Mouse (Mus musculus): ENCODE measurements at regions not wholly inside any gene's neighbourhood (a gene's known extent, or its start where the extent isn't known, plus 50 kb on each side); places are given as distances from the start of the nearest gene placed in this dataset.

GRCm38 (mm10) chr4:124417176-124417575 is 193.4 kb downstream of the 3100002H09Rik start:
- Histone ChIP-seq H3K4me2 (ENCODE audit: insufficient read depth, low read depth, poor library complexity, severe bottlenecking) (no peak overlapping the region), H3K27ac (ENCODE audit: insufficient read depth, low read depth) (no peak overlapping the region), H3K36me3 (replicated peaks in 1 of 2; ENCODE audit: control insufficient read depth in 1 of 2, insufficient read depth in 1 of 2, low read length in 1 of 2) (no peaks in the 10 kb centered on the region), H3K9me3 (replicated peaks; ENCODE audit: low read length) (no peaks in the 10 kb centered on the region), H3K27me3 (replicated peaks) (peaks cover 66% of the 10 kb centered on the region), H3K4me1 (ENCODE audit: control insufficient read depth in 1 of 2, insufficient read depth in 2 of 2) (no peaks in the 10 kb centered on the region), H3K4me3 (replicated peaks in 1 of 3; ENCODE audit: low read depth in 2 of 3, low read length in 2 of 3, poor library complexity in 1 of 3) (no peak overlapping the region), H3K9ac (ENCODE audit: insufficient read depth, low read depth) (no peak overlapping the region), H3K79me2 (replicated peaks; ENCODE audit: control insufficient read depth, extremely low read depth, insufficient read depth, poor library complexity, severe bottlenecking) (no peaks in the 10 kb centered on the region)
- no peak for TF ChIP-seq MAX (IDR thresholded peaks at IDR 0.05; ENCODE audit: low read length)
- TF ChIP-seq NRF1 (IDR thresholded peaks at IDR 0.05; ENCODE audit: low read depth, low read length): no peak
- TF ChIP-seq KAT2A (IDR thresholded peaks at IDR 0.05; ENCODE audit: insufficient replicate concordance, low read length): no peak
- TF ChIP-seq HCFC1 (IDR thresholded peaks at IDR 0.05; ENCODE audit: low read depth, low read length): no peak
- TF ChIP-seq NELFE (IDR thresholded peaks at IDR 0.05; ENCODE audit: low read depth, low read length): no peak
- TF ChIP-seq USF2 (conservative IDR thresholded peaks at IDR 0.05; ENCODE audit: low read depth, low read length): no peak
- no peak for TF ChIP-seq MXI1 (IDR thresholded peaks at IDR 0.05; ENCODE audit: low read depth, low read length)
- no peak for TF ChIP-seq CHD2 (IDR thresholded peaks at IDR 0.05; ENCODE audit: low read length)
- dilution Hi-C loops (cut with MboI; ENCODE audit: extremely low pct_ligation_motif_present, extremely low pct_unique_long_range_greater_than_20kb, low sequenced_read_pairs) (no loop called here), in situ Hi-C loops (cut with MboI; ENCODE audit: low pct_ligation_motif_present, low pct_unique_long_range_greater_than_20kb, low sequenced_read_pairs) (no loop called here)
- DNase-seq (ENCODE audit: extremely low read depth): no peak

GRCm38 (mm10) chr4:124416266-124416665 is 194.3 kb downstream of the 3100002H09Rik start:
- no peak for DNase-seq (ENCODE audit: extremely low read depth)
- in situ Hi-C loops (cut with MboI; ENCODE audit: low pct_ligation_motif_present, low pct_unique_long_range_greater_than_20kb, low sequenced_read_pairs): no loop called here
- no peak overlapping the region for H3K4me3 ChIP-seq (replicated peaks in 1 of 3; ENCODE audit: low read depth in 2 of 3, low read length in 2 of 3, poor library complexity in 1 of 3)
- H3K4me1 ChIP-seq (ENCODE audit: control insufficient read depth in 1 of 2, insufficient read depth in 2 of 2): no peaks in the 10 kb centered on the region
- no peak for TF ChIP-seq BHLHE40 (IDR thresholded peaks at IDR 0.05; ENCODE audit: low read depth, low read length)
- TF ChIP-seq NELFE (IDR thresholded peaks at IDR 0.05; ENCODE audit: low read depth, low read length): no peak
- no peak for TF ChIP-seq POLR2AphosphoS2 (IDR thresholded peaks at IDR 0.05; ENCODE audit: low read depth, low read length)
- TF ChIP-seq USF1 (IDR thresholded peaks at IDR 0.05; ENCODE audit: low read depth, low read length): no peak
- TF ChIP-seq USF2 (conservative IDR thresholded peaks at IDR 0.05; ENCODE audit: low read depth, low read length): no peak
- no peak for TF ChIP-seq JUND (conservative IDR thresholded peaks at IDR 0.05; ENCODE audit: low read depth, low read length)
- TF ChIP-seq JUN (IDR thresholded peaks at IDR 0.05; ENCODE audit: insufficient read depth, low read depth, low read length): no peak
- no peak for TF ChIP-seq ZKSCAN1 (IDR thresholded peaks at IDR 0.05; ENCODE audit: borderline replicate concordance, low read depth, low read length)
- no peak for TF ChIP-seq E2F4 (IDR thresholded peaks at IDR 0.05; ENCODE audit: insufficient replicate concordance, low read depth, low read length)
- H3K9me3 ChIP-seq (replicated peaks; ENCODE audit: low read length): no peaks in the 10 kb centered on the region
- H3K79me2 ChIP-seq (replicated peaks; ENCODE audit: control insufficient read depth, extremely low read depth, insufficient read depth, poor library complexity, severe bottlenecking): no peaks in the 10 kb centered on the region
- dilution Hi-C loops (cut with MboI; ENCODE audit: extremely low pct_ligation_motif_present, extremely low pct_unique_long_range_greater_than_20kb, low sequenced_read_pairs): no loop called here
- peaks cover 64% of the 10 kb centered on the region for H3K27me3 ChIP-seq (replicated peaks)
- no peak overlapping the region for H3K9ac ChIP-seq (ENCODE audit: insufficient read depth, low read depth)
- H3K27ac ChIP-seq (ENCODE audit: insufficient read depth, low read depth): no peak overlapping the region
- H3K36me3 ChIP-seq (replicated peaks in 1 of 2; ENCODE audit: control insufficient read depth in 1 of 2, insufficient read depth in 1 of 2, low read length in 1 of 2): no peaks in the 10 kb centered on the region
- H3K4me2 ChIP-seq (ENCODE audit: insufficient read depth, low read depth, poor library complexity, severe bottlenecking): no peak overlapping the region

All from CH12.LX (cell line).